Comparison of ENCODE assay signal across 8 mouse cellular contexts in genomic region chr13:37509352-37509851, GRCm38 (mm10).
DNase-seq lines count a peak whose midpoint lies in the region; ATAC-seq and TF ChIP-seq lines count a peak whose summit lies in the region.

No protein-coding gene starts in this region.

- TF ChIP-seq POLR2A in MEL (IDR thresholded peaks at IDR 0.05; ENCODE audit: control insufficient read depth in 1 of 2, insufficient read depth in 1 of 2, low read depth in 1 of 2, low read length in 2 of 2, poor library complexity in 1 of 2) = no peak
- TF ChIP-seq POLR2A in liver, adult 2 months (IDR thresholded peaks at IDR 0.05; ENCODE audit: extremely low read depth, insufficient read depth, low read length) = no peak
- no peak for TF ChIP-seq POLR2A in myocyte (IDR thresholded peaks at IDR 0.05; ENCODE audit: insufficient read length, low read depth)
- TF ChIP-seq POLR2A in cerebellum, adult 2 months (IDR thresholded peaks at IDR 0.05; ENCODE audit: borderline replicate concordance, insufficient read depth, low read length) = no peak

- H3K79me2 ChIP-seq in MEL (ENCODE audit: control insufficient read depth, insufficient read depth, low read length, poor library complexity) = no peaks in the 10 kb centered on the region
- H3K79me2 ChIP-seq in liver, adult 2 months (ENCODE audit: control insufficient read depth, insufficient read depth, low read length) = no peaks in the 10 kb centered on the region
- no peaks in the 10 kb centered on the region for H3K79me2 ChIP-seq in myocyte (ENCODE audit: control insufficient read depth, insufficient read depth)

- peak overlapping the region; percentile 36 for H3K4me2 ChIP-seq in heart, embryonic 15.5 days
- peak overlapping the region; percentile 68 for H3K4me2 ChIP-seq in myocyte (ENCODE audit: low read depth)

- ATAC-seq in common myeloid progenitor, adult 5-6 weeks (replicated peaks; ENCODE audit: low read depth, poor library complexity, severe bottlenecking) = peak; percentile 83
- ATAC-seq in heart, embryonic 15.5 days (replicated peaks; ENCODE audit: insufficient number of reproducible peaks, insufficient read depth, low FRiP score, low read depth) = peak; percentile 67

- TF ChIP-seq CTCF in MEL (IDR thresholded peaks at IDR 0.05 in 2 of 3, conservative IDR thresholded peaks at IDR 0.05 in 1 of 3; ENCODE audit: control insufficient read depth in 1 of 3, insufficient read depth in 1 of 3, low read depth in 2 of 3, low read length in 3 of 3, poor library complexity in 1 of 3, severe bottlenecking in 1 of 3) = no peak
- no peak for TF ChIP-seq CTCF in liver, adult 2 months (IDR thresholded peaks at IDR 0.05; ENCODE audit: low read depth, low read length)
- no peak for TF ChIP-seq CTCF in cerebellum, adult 2 months (IDR thresholded peaks at IDR 0.05; ENCODE audit: borderline replicate concordance, insufficient read depth, low read depth, low read length)

- H3K4me1 ChIP-seq in MEL (ENCODE audit: control insufficient read depth in 1 of 2, insufficient read depth in 2 of 2, low read length in 2 of 2) = peaks cover 0 to 8% of the 10 kb centered on the region in 2 experiments; a peak in 2 of 4 replicates
- H3K4me1 ChIP-seq in heart, embryonic 15.5 days (replicated peaks) = peaks cover 53% of the 10 kb centered on the region
- peaks cover 31% of the 10 kb centered on the region for H3K4me1 ChIP-seq in liver, adult 2 months (ENCODE audit: control insufficient read depth, insufficient read depth, low read length)
- H3K4me1 ChIP-seq in cerebellum, adult 2 months (ENCODE audit: control insufficient read depth, insufficient read depth, low read length) = peaks cover 8% of the 10 kb centered on the region

- no peaks in the 10 kb centered on the region for H3K27me3 ChIP-seq in MEL (ENCODE audit: control insufficient read depth in 1 of 2, insufficient read depth in 2 of 2, low read length in 2 of 2)
- H3K27me3 ChIP-seq in heart, embryonic 15.5 days = no peaks in the 10 kb centered on the region
- H3K27me3 ChIP-seq in liver, adult 2 months (ENCODE audit: control insufficient read depth, insufficient read depth, low read length) = no peaks in the 10 kb centered on the region
- no peaks in the 10 kb centered on the region for H3K27me3 ChIP-seq in myocyte (ENCODE audit: control insufficient read depth, insufficient read depth, insufficient read length)
- no peaks in the 10 kb centered on the region for H3K27me3 ChIP-seq in cerebellum, adult 2 months (ENCODE audit: control insufficient read depth, insufficient read depth, low read length)

- no peaks in the 10 kb centered on the region for H3K9me3 ChIP-seq in MEL (replicated peaks; ENCODE audit: insufficient read depth, low read length)
- no peaks in the 10 kb centered on the region for H3K9me3 ChIP-seq in heart, embryonic 15.5 days (replicated peaks)

- H3K4me3 ChIP-seq in MEL (ENCODE audit: control insufficient read depth in 1 of 2, insufficient read depth in 1 of 2, low read depth in 2 of 2, low read length in 2 of 2) (no peak overlapping the region), myocyte (no peak overlapping the region)
- H3K4me3 ChIP-seq in heart, embryonic 15.5 days = no peak overlapping the region
- H3K4me3 ChIP-seq in liver, adult 2 months (ENCODE audit: insufficient read depth, low read depth, low read length) = no peak overlapping the region
- no peak overlapping the region for H3K4me3 ChIP-seq in cerebellum, adult 2 months (replicated peaks; ENCODE audit: insufficient read depth, low read depth, low read length)

- TF ChIP-seq RAD21 in MEL (IDR thresholded peaks at IDR 0.05; ENCODE audit: low read depth, low read length) = no peak

- peak; percentile 79 for DNase-seq in MEL (ENCODE audit: low read depth, low spot score)
- DNase-seq in liver, adult 2 months (ENCODE audit: extremely low read depth, low read depth, low spot score) = no peak
- no peak for DNase-seq in spleen, postnatal 10 days (ENCODE audit: low spot score in 2 of 2)
- no peak for DNase-seq in right cerebral cortex, adult 18-20 months
- no peak for DNase-seq in cerebellum, adult 2 months

- WGBS in heart, embryonic 15.5 days = 5% methylated on average over 12 of the region's 12 CpGs
- 50% methylated on average over 12 of the region's 12 CpGs for WGBS in liver, adult 2 months
- 19% methylated on average over 12 of the region's 12 CpGs for WGBS in cerebellum, adult 2 months

- H3K36me3 ChIP-seq in MEL (ENCODE audit: control insufficient read depth in 1 of 2, insufficient read depth in 2 of 2, low read length in 2 of 2) = no peaks in the 10 kb centered on the region
- no peaks in the 10 kb centered on the region for H3K36me3 ChIP-seq in heart, embryonic 15.5 days
- no peaks in the 10 kb centered on the region for H3K36me3 ChIP-seq in liver, adult 2 months (ENCODE audit: control insufficient read depth, insufficient read depth, low read length)
- no peaks in the 10 kb centered on the region for H3K36me3 ChIP-seq in myocyte (ENCODE audit: control insufficient read depth, insufficient read depth)

- H3K9ac ChIP-seq in MEL (ENCODE audit: control insufficient read depth, low read depth, low read length, poor library complexity, severe bottlenecking) = no peak overlapping the region
- H3K9ac ChIP-seq in heart, embryonic 15.5 days = no peak overlapping the region
- no peak overlapping the region for H3K9ac ChIP-seq in liver, adult 2 months (ENCODE audit: low read depth, low read length)

- H3ac ChIP-seq in myocyte (ENCODE audit: control insufficient read depth, insufficient read length) = no peak overlapping the region

- peak in 1 of 2 experiments; percentile 76; a peak in 2 of 4 replicates for TF ChIP-seq EP300 in MEL (IDR thresholded peaks at IDR 0.05; ENCODE audit: low read depth in 1 of 2, low read length in 2 of 2)

- H3K27ac ChIP-seq in MEL (ENCODE audit: control insufficient read depth, low read depth, low read length) = no peak overlapping the region
- peak overlapping the region; percentile 85 for H3K27ac ChIP-seq in heart, embryonic 15.5 days
- peak overlapping the region; percentile 40 for H3K27ac ChIP-seq in liver, adult 2 months (replicated peaks; ENCODE audit: insufficient read depth, low read depth, low read length)
- no peak overlapping the region for H3K27ac ChIP-seq in cerebellum, adult 2 months (ENCODE audit: insufficient read depth, low read length)

TF ChIP-seq in MEL, 35 proteins besides CTCF, POLR2A, EP300 and RAD21:
- TF ChIP-seq ETS1 (IDR thresholded peaks at IDR 0.05; ENCODE audit: low read depth, low read length) (peak; percentile 72), TAL1 (IDR thresholded peaks at IDR 0.05; ENCODE audit: low read length) (peak; percentile 90), GATA1 (IDR thresholded peaks at IDR 0.05; ENCODE audit: low read depth, low read length) (peak; percentile 60; the same call in 1 of the 2 replicates), TCF12 (IDR thresholded peaks at IDR 0.05; ENCODE audit: low read depth, low read length) (peak; percentile 89), CHD1 (IDR thresholded peaks at IDR 0.05; ENCODE audit: low read depth, low read length) (no peak)

TF ChIP-seq in myocyte, 11 proteins besides CTCF, POLR2A, EP300 and RAD21:
- peak in 2 of 3 experiments; percentile 81 to 95 for TF ChIP-seq MYOG (IDR thresholded peaks at IDR 0.05; ENCODE audit: control insufficient read depth in 1 of 3, insufficient read depth in 1 of 3, insufficient read length in 2 of 3, low read depth in 2 of 3)
- TF ChIP-seq TCF3 (IDR thresholded peaks at IDR 0.05; ENCODE audit: insufficient read length, low read depth) = peak; percentile 83
- no peak for TF ChIP-seq POLR2AphosphoS2 (IDR thresholded peaks at IDR 0.05; ENCODE audit: insufficient read length, low read depth)
- TF ChIP-seq MAX (IDR thresholded peaks at IDR 0.05; ENCODE audit: low read depth) = no peak
- peak; percentile 96 for TF ChIP-seq TCF12 (IDR thresholded peaks at IDR 0.05; ENCODE audit: insufficient read depth, poor library complexity, severe bottlenecking)
- peak; percentile 97 to 99 (median 98) for TF ChIP-seq MYOD1 (IDR thresholded peaks at IDR 0.05; ENCODE audit: control insufficient read depth in 1 of 3, insufficient read length in 2 of 3, low read depth in 2 of 3)

Comparison
In these comparisons a context has a peak if more than half of its experiments do, and no peak if none do; other contexts are left out.
1. H3K27ac ChIP-seq: peak in heart, embryonic 15.5 days (single experiment) and liver, adult 2 months (single experiment); none in MEL (single experiment) and cerebellum, adult 2 months (single experiment).